Mouse (Mus musculus): ENCODE results near the gene Tceal6.
"Not testable (repeated sequence)": the region's sequence is repeated elsewhere in the genome, so short reads cannot be mapped to it uniquely, and the experiment has no call there.

DNA sequence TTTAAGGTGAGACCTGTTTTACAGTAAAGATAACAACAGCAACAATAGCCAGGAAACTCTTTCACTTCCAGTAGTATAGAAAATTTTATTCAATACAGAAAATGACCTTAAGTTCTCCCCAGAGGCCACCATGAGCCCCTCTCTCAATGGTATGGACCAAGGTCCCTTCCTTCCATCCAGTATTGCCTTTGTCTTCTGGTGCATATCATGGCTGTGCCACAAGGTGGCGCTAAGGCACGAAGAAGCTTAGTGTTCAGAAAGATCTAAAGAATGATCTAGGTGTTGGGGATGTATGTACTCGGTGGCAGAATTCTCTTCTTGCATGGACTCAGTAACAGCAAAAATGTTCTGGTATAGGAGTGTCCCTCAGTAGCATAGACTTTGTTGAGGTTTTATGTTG lies 21.8 kb downstream of the Tceal6 start:
- TF ChIP-seq CTCF (IDR thresholded peaks at IDR 0.05; ENCODE audit: control insufficient read depth, insufficient read depth, low read length); POLR2A (IDR thresholded peaks at IDR 0.05; ENCODE audit: borderline replicate concordance, control insufficient read depth, low read depth, low read length): not testable (repeated sequence)
